Mouse (Mus musculus) CD4-positive, CD25-positive, alpha-beta regulatory T cell, adult 4 months (primary cell): ENCODE measurements around the gene Zbtb44. TPM values are rescaled to one million over a fixed set of nuclear protein-coding genes. Genes with fewer than 3 reads are reported as not detected.

Experiments
- ATAC-seq: one replicate; pipeline ENCODE4 v1.8.0; 2017
- polyA plus RNA-seq, 2 experiments: library from polyadenylated mRNA; unstranded; fragments of 100-300 nt; shearing (Covaris generic); gene quantifications; one replicate each; pipeline ENCODE4 v1.2.1; 2017

Gene Zbtb44
- polyA plus RNA-seq, 2 experiments from 2014 or later, result 6.3 to 6.8 TPM

GRCm38 (mm10) chr9:31072256-31072655, 41.8 kb downstream of the Zbtb44 start:
- ATAC-seq, result no peak

GRCm38 (mm10) chr9:31073797-31074196, 43.4 kb downstream of the Zbtb44 start:
- ATAC-seq, result no peak

DNA sequence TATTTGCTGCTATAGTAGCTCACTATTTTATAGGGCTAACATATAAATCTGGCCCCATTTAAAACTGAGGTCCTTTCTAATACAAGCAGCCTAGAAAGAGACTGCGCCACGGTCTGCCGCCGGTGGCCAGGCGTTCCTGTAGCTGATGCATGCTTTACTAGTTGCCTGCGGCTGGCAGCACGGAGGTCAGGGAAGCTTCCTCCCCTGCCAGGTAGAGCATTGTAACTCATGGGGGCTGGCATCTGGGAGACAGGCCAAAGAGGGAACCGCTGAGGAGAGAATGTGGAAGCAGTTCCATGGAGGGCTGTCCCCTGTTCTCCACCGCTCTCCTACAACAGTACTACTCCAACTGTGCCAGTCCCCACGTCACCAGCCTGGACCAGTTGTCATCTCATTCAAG, 44.4 kb downstream of the Zbtb44 start:
- ATAC-seq, result no peak

- ATAC-seq, result no peak
Observed at GRCm38 (mm10) chr9:31080726-31081125, 50.3 kb downstream of the Zbtb44 start.

- ATAC-seq, result peak; percentile 75
Observed at GRCm38 (mm10) chr9:31082054-31082666, 51.7 kb downstream of the Zbtb44 start.

- no peak for ATAC-seq
Observed at GRCm38 (mm10) chr9:31082771-31083170, 52.3 kb downstream of the Zbtb44 start.

DNA sequence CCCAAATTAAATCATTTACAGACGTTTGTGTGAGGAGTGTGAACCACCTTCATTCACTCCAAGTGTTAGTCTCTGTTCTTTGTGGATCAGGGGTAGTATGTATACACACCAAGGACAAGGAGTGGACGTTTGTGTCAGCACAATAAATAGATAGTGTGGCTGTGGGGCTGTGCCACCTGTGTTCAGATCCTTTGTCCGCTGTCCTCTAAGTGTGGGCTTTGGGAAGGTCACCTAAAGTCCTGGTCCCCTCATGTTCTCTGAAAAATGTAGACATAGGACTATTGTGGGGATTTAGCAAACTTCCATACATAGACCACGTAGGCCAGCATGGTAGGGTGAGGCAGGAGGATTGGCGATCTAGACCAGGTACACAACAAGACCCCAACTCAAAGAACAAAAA, 55.1 kb downstream of the Zbtb44 start:
- no peak for ATAC-seq

- ATAC-seq, result peak; percentile 54
Observed at GRCm38 (mm10) chr9:31086085-31086753, 55.8 kb downstream of the Zbtb44 start.

- no peak for ATAC-seq
Observed at GRCm38 (mm10) chr9:31086754-31087145, 56.3 kb downstream of the Zbtb44 start.

DNA sequence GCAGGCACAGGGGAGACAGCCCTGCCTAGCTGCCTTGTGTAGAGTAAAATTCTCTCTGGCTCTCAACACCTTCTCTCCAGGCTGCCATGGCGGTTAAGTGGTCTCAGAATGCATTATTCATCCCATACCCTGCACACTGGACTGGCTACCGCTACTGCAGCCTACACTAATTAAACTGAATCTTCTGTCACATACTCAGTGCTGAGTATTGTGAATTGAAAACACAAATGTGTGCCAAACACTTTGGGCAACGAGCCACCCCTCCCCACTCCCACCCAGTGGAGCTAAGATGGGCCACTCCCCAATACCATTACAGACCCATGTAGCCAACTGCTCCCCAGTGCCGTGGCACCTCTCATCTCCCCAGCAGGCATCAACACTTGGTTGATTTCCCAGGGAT, 57.0 kb downstream of the Zbtb44 start:
- ATAC-seq, result no peak

DNA sequence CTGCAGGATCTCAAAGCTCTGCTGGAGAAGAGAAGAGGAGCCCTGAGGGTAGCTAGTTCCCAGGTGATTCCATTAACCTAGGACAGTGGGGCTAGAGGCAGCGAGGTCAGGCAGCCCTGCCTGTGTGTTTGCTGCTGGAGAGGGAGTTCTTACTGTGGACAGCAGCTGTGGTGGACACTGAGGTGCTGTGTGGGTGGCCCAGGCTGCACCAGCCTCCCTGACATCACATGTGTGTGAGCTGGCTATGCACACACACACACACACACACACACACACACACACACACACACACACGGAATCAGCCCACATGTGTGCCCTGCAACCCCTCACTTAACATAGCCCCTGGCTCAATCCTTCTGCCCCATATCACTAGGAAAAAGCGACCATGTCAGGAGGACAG, 57.7 kb downstream of the Zbtb44 start:
- ATAC-seq, result no peak

- ATAC-seq, result no peak
Observed at GRCm38 (mm10) chr9:31088883-31089282, 58.4 kb downstream of the Zbtb44 start.

DNA sequence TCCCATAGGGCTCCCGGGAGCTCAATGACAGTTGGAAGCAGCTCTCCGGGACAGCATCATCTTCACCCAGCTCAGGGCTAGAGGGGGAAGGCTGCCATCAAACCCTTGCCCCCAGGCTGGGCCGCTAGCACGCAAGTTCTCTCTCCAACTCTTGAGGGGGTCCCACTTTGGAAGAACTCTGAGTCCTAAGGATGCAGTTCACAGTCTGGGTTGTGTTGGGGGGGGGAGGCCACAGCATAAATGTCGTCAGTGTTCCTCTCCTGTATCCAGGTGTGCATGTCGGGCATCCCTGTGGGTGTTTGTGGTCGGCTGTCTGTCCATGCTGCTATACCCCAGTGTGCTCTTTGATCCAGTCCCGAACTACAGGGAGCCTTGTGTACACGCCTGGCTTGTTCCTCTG, 59.1 kb downstream of the Zbtb44 start:
- no peak for ATAC-seq

- ATAC-seq, result no peak
Observed at GRCm38 (mm10) chr9:31090081-31091023, 59.9 kb downstream of the Zbtb44 start.

DNA sequence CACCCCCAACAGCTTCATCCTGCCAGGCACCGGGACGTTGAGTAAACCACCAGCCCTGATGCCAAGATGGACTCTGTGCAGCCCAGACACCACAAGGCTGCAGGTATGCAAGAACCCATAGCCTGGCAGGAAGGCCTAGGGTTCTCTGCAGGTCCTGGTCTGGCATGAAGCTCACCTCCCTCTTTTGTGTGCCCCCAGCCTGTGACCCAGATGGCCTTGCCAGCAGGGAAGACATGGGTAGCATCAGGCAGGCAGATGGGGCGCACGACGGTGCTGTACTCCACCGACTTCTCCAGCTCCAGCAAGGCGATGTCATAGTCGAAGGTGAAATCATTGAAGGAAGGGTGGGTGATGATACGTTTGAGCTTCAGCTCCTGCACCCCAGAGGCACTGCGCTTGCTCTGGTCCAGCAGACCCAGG, 60.7 kb downstream of the Zbtb44 start:
- ATAC-seq, result no peak

- ATAC-seq, result no peak
Observed at GRCm38 (mm10) chr9:31092111-31092832, 61.8 kb downstream of the Zbtb44 start.

- ATAC-seq, result no peak
Observed at GRCm38 (mm10) chr9:31092833-31093195, 62.4 kb downstream of the Zbtb44 start.

DNA sequence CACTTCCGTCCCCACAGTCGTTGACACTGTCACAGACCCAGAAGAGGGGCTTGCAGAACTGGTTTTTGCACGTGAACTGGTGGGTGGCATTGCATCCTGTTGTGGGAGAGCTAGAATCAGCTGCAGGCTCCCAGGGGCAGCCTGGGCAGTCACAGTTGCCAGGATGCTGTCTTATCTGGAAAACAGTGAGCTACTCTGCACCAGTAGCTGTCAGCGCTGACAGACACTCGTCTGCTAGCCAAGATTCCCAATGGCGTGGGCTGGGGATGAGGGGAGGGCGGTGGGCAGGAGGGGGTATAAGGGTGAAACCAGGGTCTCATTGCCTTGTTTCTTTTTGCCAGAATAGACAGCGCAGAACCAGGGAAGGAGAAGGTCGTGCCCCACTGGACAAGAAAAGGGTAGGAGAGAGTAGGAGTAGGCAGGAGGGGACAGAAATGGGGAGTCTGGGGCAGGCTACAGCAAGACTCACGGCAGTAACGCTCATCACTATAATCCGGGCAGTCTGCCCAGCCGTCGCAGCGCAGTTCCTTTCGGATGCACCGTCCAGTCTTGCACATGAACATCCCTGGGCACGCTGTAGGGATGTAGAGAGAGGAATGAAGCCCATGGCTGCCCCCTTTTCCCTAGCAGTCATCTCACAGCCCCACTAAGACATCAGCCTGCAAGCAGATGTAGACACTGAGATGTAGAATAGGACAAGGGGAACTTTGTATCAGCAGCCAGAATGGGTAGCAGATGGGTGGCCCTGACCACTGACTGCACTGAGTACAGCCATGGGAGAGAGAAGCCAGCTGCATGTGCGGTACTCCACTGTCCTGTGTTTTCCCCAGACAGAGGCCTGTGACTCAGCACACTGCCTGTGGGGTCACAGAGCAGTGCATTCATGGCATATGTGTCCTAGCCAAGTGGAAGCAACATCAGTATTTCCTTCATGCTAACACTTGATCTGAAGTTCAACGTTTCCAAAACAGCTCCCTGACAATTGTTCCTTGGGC, 66.9 kb downstream of the Zbtb44 start:
- ATAC-seq, result no peak

DNA sequence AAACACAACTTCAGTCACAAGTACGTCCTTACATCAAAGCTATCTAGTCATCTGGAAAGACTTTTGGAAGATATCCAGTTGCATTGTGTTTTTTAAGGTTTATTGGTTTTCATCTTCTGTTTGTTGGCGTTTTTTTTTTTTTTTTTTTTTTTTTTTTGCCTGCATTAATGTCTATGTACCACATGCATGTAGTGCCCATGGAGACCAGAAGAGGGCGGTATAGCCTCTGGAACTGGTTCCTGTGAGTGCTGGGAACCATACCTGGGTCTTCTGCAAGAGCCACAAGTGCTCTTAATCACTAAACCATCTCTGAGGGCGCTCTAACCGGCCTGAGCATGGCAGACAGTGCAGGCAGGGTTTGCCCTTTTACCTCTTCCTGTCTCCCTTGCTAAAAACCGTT, 67.7 kb downstream of the Zbtb44 start:
- ATAC-seq, result no peak

GRCm38 (mm10) chr9:31108464-31108863, 78.0 kb downstream of the Zbtb44 start:
- ATAC-seq, result no peak

DNA sequence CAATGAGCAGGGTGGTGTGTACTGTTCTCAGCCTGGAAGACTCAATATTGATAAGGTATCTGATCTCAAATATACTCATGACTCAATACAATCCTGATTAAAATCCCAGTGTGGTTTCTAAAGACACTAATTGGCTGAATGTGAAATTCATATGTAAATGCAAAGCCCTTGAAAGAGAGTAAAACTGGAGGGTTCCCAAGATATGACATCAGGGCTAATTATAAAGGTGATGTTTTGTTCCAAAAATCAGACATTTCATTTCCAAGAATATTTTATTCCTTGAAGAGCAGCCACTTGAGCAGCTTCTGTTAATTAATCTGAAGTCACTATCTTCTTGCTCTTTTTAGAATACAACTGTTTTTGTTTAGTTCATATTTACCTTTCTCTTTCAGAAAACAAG, 85.1 kb downstream of the Zbtb44 start:
- ATAC-seq, result no peak

- no peak for ATAC-seq
Observed at GRCm38 (mm10) chr9:31117088-31117487, 86.6 kb downstream of the Zbtb44 start.
